9 mouse cellular contexts compared by ENCODE assay signal in genomic region chr7:46396928-46397731, GRCm38 (mm10). TPM values are rescaled to one million over a fixed set of nuclear protein-coding genes. Genes with fewer than 3 reads are reported as not detected.
DNase-seq lines count a peak whose midpoint lies in the region; ATAC-seq and TF ChIP-seq lines count a peak whose summit lies in the region.
"Had no signal": no experiment of that assay in that cellular context is flagged by ENCODE, and none has a peak within 500 bp of the region (broad histone marks: within the 10 kb centered on the region; RNA-seq: fewer than 3 reads in every experiment).

No protein-coding gene starts in this region.

- peak; percentile 34 for DNase-seq in embryo, embryonic 11 days
- DNase-seq in embryo, embryonic 9.5 days (ENCODE audit: extremely low spot score), result no peak
- no peak for DNase-seq in ES-E14 (ENCODE audit: low read depth, low spot score)
- peak; percentile 72 to 73 for DNase-seq in left cerebral cortex, adult 2 months (ENCODE audit: extremely low spot score in 1 of 2, low spot score in 2 of 2)
- no peak for DNase-seq in embryo, embryonic 10.5 days (ENCODE audit: low spot score)

- H3K4me1 ChIP-seq in ES-E14 (ENCODE audit: control insufficient read depth in 2 of 2, insufficient read depth in 2 of 2, low read length in 2 of 2, poor library complexity in 1 of 2), result no peaks in the 10 kb centered on the region
- H3K4me1 ChIP-seq in forebrain, embryonic 12.5 days, result peaks cover 25% of the 10 kb centered on the region
- peaks cover 44% of the 10 kb centered on the region for H3K4me1 ChIP-seq in neural tube, embryonic 12.5 days

- intact Hi-C loops in left cerebral cortex, adult 2 months (cut with DNase I), result loop anchor here (2.0 to 5.0 kb wide), 3 partner anchors 24 to 190 kb away; no protein-coding TSS in a partner anchor

- H3K9me3 ChIP-seq in ES-E14 (ENCODE audit: control insufficient read depth, insufficient read depth, low read depth, low read length), result no peaks in the 10 kb centered on the region
- no peaks in the 10 kb centered on the region for H3K9me3 ChIP-seq in forebrain, embryonic 12.5 days
- no peaks in the 10 kb centered on the region for H3K9me3 ChIP-seq in neural tube, embryonic 12.5 days

- TF ChIP-seq CTCF in left cerebral cortex, adult 2 months (IDR thresholded peaks at IDR 0.05), result peak; percentile 60

- in situ Hi-C loops in ES-E14 (cut with MboI; ENCODE audit: low sequenced_read_pairs in 2 of 2, unreplicated experiment in 2 of 2), result loop anchor here (10.0 to 25.0 kb wide), 2 partner anchors 165 to 208 kb away; no protein-coding TSS in a partner anchor

- H3K4me3 ChIP-seq in ES-E14 (ENCODE audit: insufficient read depth in 1 of 2, low read depth in 1 of 2, low read length in 2 of 2, poor library complexity in 1 of 2, severe bottlenecking in 1 of 2), result peak overlapping the region; percentile 68
- peak overlapping the region; percentile 66 for H3K4me3 ChIP-seq in forebrain, embryonic 12.5 days (replicated peaks)
- H3K4me3 ChIP-seq in left cerebral cortex, adult 2 months, result peak overlapping the region; percentile 81
- H3K4me3 ChIP-seq in neural tube, embryonic 12.5 days, result peak overlapping the region; percentile 68
- H3K4me3 ChIP-seq: erythroblast, embryonic 14.5 days had no signal

- H3K36me3 ChIP-seq in ES-E14 (ENCODE audit: control insufficient read depth, insufficient read depth, low read length, poor library complexity, severe bottlenecking), result no peaks in the 10 kb centered on the region
- no peaks in the 10 kb centered on the region for H3K36me3 ChIP-seq in forebrain, embryonic 12.5 days (replicated peaks)
- no peaks in the 10 kb centered on the region for H3K36me3 ChIP-seq in neural tube, embryonic 12.5 days

- WGBS in forebrain, embryonic 12.5 days, result 1% methylated on average over 53 of the region's 64 CpGs
- WGBS in neural tube, embryonic 12.5 days, result under 1% methylated on average over 64 of the region's 64 CpGs

- peak overlapping the region; percentile 79 for H3K4me2 ChIP-seq in forebrain, embryonic 12.5 days
- H3K4me2 ChIP-seq in neural tube, embryonic 12.5 days (replicated peaks), result peak overlapping the region; percentile 77

- no peak overlapping the region for H3K27ac ChIP-seq in ES-E14 (ENCODE audit: insufficient read depth, low read depth, low read length, poor library complexity, severe bottlenecking)
- H3K27ac ChIP-seq in forebrain, embryonic 12.5 days, result peak overlapping the region; percentile 61; the same call in 1 of the 2 replicates
- peak overlapping the region; percentile 93 for H3K27ac ChIP-seq in left cerebral cortex, adult 2 months
- peak overlapping the region; percentile 42; the same call in 1 of the 2 replicates for H3K27ac ChIP-seq in neural tube, embryonic 12.5 days

- no peak overlapping the region for H3K9ac ChIP-seq in ES-E14 (ENCODE audit: insufficient read depth, low read depth, low read length, poor library complexity, severe bottlenecking)
- H3K9ac ChIP-seq in forebrain, embryonic 12.5 days, result peak overlapping the region; percentile 73
- H3K9ac ChIP-seq in neural tube, embryonic 12.5 days, result peak overlapping the region; percentile 84

- H3K27me3 ChIP-seq in forebrain, embryonic 12.5 days, result peaks cover 86% of the 10 kb centered on the region
- peaks cover 67% of the 10 kb centered on the region for H3K27me3 ChIP-seq in neural tube, embryonic 12.5 days (replicated peaks)

- peak; percentile 64 for ATAC-seq in forebrain, embryonic 12.5 days (ENCODE audit: low FRiP score)
- peak; percentile 66 for ATAC-seq in neural tube, embryonic 12.5 days (ENCODE audit: low FRiP score, low read depth)
- ATAC-seq in erythroid progenitor cell, adult 5-6 weeks (replicated peaks; ENCODE audit: low FRiP score, poor library complexity, severe bottlenecking), result no peak

TF ChIP-seq in ES-E14, 5 proteins besides CTCF, POLR2A, EP300 and RAD21:
- TF ChIP-seq MAFK (IDR thresholded peaks at IDR 0.05; ENCODE audit: insufficient read depth, low read depth, low read length) (no peak), HCFC1 (IDR thresholded peaks at IDR 0.05; ENCODE audit: borderline replicate concordance, insufficient read depth, low read length) (no peak), ZC3H11A (IDR thresholded peaks at IDR 0.05; ENCODE audit: borderline replicate concordance, low read depth, low read length) (no peak), CHD2 (IDR thresholded peaks at IDR 0.05; ENCODE audit: low read depth, low read length) (no peak), ZNF384 (IDR thresholded peaks at IDR 0.05; ENCODE audit: low read depth, low read length) (no peak)

RNA-seq across cellular contexts. Expression of gene Kcnc1, which starts 0.8 kb away (rescaled TPM):
- 0.18 TPM in 1 of 2 replicates, not detected in the other for total RNA-seq in ES-E14 (2012; rRNA removed)
- polyA plus RNA-seq in forebrain, embryonic 12.5 days (2016; fragmentation: Nextera tagmentation; extraction: Ambion mirVana), result 4.8 and 4.9 TPM in 2 replicates
- 100 to 1,000 TPM; 140 to 149 TPM for total RNA-seq in left cerebral cortex, adult 2 months (2021)
- 7.3 and 9.7 TPM in 2 replicates for polyA plus RNA-seq in neural tube, embryonic 12.5 days (2016; fragmentation: Nextera tagmentation; extraction: Ambion mirVana)
- 5.0 TPM in 1 of 2 replicates, not detected in the other for total RNA-seq in erythroid progenitor cell, adult 5-6 weeks (2015; ENCODE audit: low replicate concordance)
- total RNA-seq in erythroid progenitor cell, adult 5-6 weeks (2017; ENCODE audit: low replicate concordance), result 0.13 TPM in 1 of 2 replicates, not detected in the other

RNA-seq across cellular contexts. Expression of gene Myod1, which starts 20.9 kb away (rescaled TPM):
- total RNA-seq in ES-E14 (2012; rRNA removed), result not detected in 2 replicates
- polyA plus RNA-seq in forebrain, embryonic 12.5 days (2016; fragmentation: Nextera tagmentation; extraction: Ambion mirVana), result 0.33 TPM in 1 of 2 replicates, not detected in the other
- under 1 TPM in 1 of 2 experiments, not detected in 1; 0.30 TPM for total RNA-seq in left cerebral cortex, adult 2 months (2021)
- 10.8 and 13.5 TPM in 2 replicates for polyA plus RNA-seq in neural tube, embryonic 12.5 days (2016; fragmentation: Nextera tagmentation; extraction: Ambion mirVana)
- total RNA-seq in erythroid progenitor cell, adult 5-6 weeks (2015; ENCODE audit: low replicate concordance), result not detected in 2 replicates
- not detected in 2 replicates for total RNA-seq in erythroid progenitor cell, adult 5-6 weeks (2017; ENCODE audit: low replicate concordance)
- polyA plus RNA-seq: erythroblast, embryonic 14.5 days had no signal

Comparison
In these comparisons a context has a peak if more than half of its experiments do, and no peak if none do; other contexts are left out.
1. DNase-seq: peak in embryo, embryonic 11 days (single experiment) and left cerebral cortex, adult 2 months (2 of 2); none in embryo, embryonic 9.5 days (single experiment), ES-E14 (single experiment) and embryo, embryonic 10.5 days (single experiment).
2. RNA of gene Kcnc1, which starts 0.8 kb away (total RNA-seq): 140 to 149 TPM in left cerebral cortex, adult 2 months; 0.13 to 5.0 TPM in erythroid progenitor cell, adult 5-6 weeks and 0.18 TPM in ES-E14; every median in the first group is over 10 times any median in the second.
3. Peak in every context shown above with its lines, with median percentiles within 50 percentile points of each other: H3K4me3 ChIP-seq.